Mouse (Mus musculus) cerebellum, adult 9-10 months (tissue): ENCODE results near the gene Snap25.

Experiments
- DNase-seq: peaks from one replicate; pipeline ENCODE4 v3.0.0; 2022

Gene Snap25

GRCm38 (mm10) chr2:136713299-136713758 lies at the start of gene Snap25:
Gene Snap25 (plus strand): TSS chr2:136713453.
- peak; percentile 95 for DNase-seq

GRCm38 (mm10) chr2:136666951-136667350 lies 46.3 kb upstream of the Snap25 start:
- no peak for DNase-seq

GRCm38 (mm10) chr2:136669183-136669582 lies 44.1 kb upstream of the Snap25 start:
- peak; percentile 49 for DNase-seq

- no peak for DNase-seq
Observed at GRCm38 (mm10) chr2:136669665-136670064, 43.6 kb upstream of the Snap25 start.

GRCm38 (mm10) chr2:136670539-136671271 lies 42.5 kb upstream of the Snap25 start:
- peak; percentile 90 for DNase-seq

- peak; percentile 96 for DNase-seq
Observed at GRCm38 (mm10) chr2:136674077-136674757, 39.0 kb upstream of the Snap25 start.

- peak; percentile 41 for DNase-seq
Observed at GRCm38 (mm10) chr2:136676196-136676595, 37.1 kb upstream of the Snap25 start.

- peak; percentile 54 for DNase-seq
Observed at GRCm38 (mm10) chr2:136676918-136677445, 36.3 kb upstream of the Snap25 start.

GRCm38 (mm10) chr2:136678321-136679161 lies 34.7 kb upstream of the Snap25 start:
- DNase-seq, result peak; percentile 91

GRCm38 (mm10) chr2:136679280-136680221 lies 33.7 kb upstream of the Snap25 start:
- DNase-seq, result peak; percentile 91

GRCm38 (mm10) chr2:136682146-136682860 lies 30.9 kb upstream of the Snap25 start:
- peak; percentile 41 for DNase-seq

- peak; percentile 99 for DNase-seq
Observed at GRCm38 (mm10) chr2:136686195-136686594, 27.1 kb upstream of the Snap25 start.

GRCm38 (mm10) chr2:136687316-136687715 lies 25.9 kb upstream of the Snap25 start:
- peak; percentile 81 for DNase-seq

GRCm38 (mm10) chr2:136689476-136689875 lies 23.8 kb upstream of the Snap25 start:
- DNase-seq, result no peak

- DNase-seq, result no peak
Observed at GRCm38 (mm10) chr2:136691681-136692080, 21.6 kb upstream of the Snap25 start.

GRCm38 (mm10) chr2:136699429-136700227 lies 13.6 kb upstream of the Snap25 start:
- peak; percentile 83 for DNase-seq

GRCm38 (mm10) chr2:136703376-136703775 lies 9.9 kb upstream of the Snap25 start:
- DNase-seq, result peak; percentile 96

- DNase-seq, result no peak
Observed at GRCm38 (mm10) chr2:136711155-136711554, 2.1 kb upstream of the Snap25 start.

GRCm38 (mm10) chr2:136711746-136712440 lies 1.4 kb upstream of the Snap25 start:
- peak; percentile 88 for DNase-seq
